Mouse (Mus musculus): ENCODE data around the gene Cdkn1c.

Cdkn1c gene

DNA sequence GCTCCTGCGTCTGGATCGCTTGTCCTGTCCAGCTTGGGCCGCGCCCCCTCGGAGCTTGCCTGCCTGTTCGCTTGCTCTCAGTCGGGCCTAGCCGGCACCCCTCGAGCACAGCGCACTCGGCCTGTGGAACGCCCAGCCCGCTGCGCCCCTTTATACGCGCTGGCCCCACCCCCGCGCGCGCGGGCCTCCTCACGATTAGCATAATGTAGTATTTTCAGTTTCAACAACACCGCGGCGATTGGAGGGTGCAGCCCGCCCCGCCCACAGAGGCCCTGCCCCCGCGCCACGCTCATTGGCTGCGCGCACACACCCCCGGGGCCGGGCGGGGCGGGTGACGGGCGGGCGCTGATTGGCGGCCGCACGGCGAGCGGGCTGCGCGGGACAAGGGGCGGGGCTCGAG lies at the start of gene Cdkn1c:
Gene Cdkn1c (minus strand): TSS at position 177 of the 400 bp plus-strand sequence.
- peak; percentile 87 for DNase-seq (ENCODE audit: low read depth, low spot score)

DNA sequence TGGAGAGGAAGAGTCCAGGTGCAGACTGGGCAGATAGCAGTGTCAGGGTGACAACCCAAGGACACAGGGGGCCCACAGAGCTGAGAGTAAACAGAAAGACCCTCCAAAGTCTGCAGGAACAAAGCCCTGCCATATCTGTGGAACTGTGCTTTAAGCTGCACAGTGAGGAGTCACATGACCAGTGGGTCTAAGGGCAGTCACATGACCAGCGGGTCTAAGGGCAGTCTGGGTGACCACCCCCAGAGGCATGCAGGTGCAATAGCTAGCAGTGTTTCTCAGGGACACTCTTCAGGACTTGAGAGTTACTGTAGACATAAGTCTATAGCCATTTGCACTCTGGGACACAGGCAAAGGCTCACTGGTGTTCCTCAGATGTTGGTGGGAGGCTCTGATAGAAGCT lies 48.7 kb upstream of the Cdkn1c start:
- DNase-seq (ENCODE audit: low read depth, low spot score) = no peak

DNA sequence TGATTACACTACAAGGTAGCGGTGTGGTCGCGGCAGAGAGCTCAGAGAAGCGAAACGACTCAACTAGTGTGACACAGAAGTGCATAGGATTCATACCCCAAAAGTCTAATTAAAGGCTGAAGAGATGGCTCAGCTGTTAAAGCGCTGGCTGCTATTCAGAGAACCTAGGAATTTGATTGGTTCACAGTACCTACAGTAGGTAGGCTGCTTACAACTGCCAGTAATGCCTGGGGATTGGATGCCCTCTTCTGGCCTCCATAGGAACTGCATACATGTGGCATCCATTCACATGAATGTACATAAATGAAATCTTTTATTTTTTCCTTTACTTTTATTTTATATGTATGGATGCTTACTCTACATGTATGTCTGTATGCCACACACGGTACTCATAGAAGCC lies 45.8 kb upstream of the Cdkn1c start:
- no peak for DNase-seq (ENCODE audit: low read depth, low spot score)

DNA sequence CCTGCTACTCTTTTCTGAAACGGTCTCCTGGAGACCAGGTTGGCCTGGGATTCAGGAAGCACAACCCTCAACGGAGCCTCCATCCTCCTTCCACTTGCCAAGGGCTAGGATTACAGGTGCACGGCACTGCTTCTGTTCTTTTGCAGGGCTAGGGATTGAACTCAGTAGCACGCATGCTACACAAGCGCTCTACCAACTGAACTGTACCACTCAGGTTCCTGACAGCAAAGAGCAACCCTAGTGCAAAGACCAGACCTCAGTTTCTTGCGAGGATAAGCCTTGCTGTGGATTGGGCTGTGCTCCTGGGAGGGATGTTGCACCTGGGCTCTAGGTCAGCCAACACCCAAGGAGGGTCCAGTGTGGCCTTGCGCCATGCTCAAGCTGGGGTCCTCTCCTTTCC lies 45.4 kb upstream of the Cdkn1c start:
- no peak for DNase-seq (ENCODE audit: low read depth, low spot score)

DNA sequence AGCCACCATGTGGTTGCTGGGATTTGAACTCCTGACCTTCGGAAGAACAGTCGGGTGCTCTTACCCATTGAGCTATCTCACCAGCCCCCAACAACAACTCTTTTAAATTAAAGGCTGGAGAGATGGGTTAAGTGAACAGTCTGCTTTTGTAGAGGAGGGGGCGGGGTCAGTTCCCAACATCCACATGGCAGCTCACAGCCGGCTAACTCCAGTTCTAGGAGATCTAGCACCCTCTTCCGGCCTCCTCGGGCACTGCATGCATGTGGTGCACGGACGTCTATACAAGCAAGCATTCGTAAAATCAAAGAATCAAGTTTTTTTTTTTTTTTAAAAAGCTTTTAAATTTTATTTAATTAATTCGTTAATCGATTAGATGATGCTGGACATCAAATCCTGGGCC lies 45.0 kb upstream of the Cdkn1c start:
- DNase-seq (ENCODE audit: low read depth, low spot score) = peak; percentile 44

DNA sequence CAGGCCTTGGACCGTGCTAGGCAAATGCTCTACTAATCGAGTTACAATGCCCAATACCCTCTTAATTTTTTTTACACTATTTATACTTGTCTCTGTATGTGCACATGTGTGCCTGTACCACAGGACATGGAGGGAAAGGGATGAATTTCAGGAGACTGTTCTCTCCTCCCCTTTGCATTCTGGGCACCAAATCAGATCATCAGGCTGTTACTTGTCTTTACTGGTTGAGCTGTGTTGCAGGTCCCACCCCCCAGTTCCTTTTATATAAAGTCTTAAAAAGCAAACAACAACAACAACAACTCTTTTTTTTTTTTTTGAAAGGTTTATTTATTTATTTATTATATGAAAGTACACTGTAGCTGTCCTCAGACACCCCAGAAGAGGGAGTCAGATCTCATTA lies 44.6 kb upstream of the Cdkn1c start:
- no peak for DNase-seq (ENCODE audit: low read depth, low spot score)

DNA sequence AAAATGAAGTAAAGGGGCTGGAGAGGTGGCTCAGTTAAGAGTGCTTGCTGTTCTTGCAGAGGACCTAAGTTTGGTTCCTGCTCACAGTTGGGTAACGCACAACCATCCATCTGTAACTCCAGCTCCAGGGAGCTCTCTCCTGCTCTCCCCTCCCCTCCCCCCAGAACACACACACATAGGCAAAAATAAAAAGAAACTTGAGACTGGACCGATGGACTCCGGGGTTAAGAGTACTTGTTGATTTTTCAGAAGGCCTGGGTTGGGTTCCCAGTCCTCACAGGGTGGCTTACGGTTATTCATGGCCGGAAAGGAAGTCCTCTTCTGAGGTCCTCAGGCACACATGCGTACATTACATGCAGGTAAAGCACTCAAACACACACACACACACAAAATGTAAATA lies 43.1 kb upstream of the Cdkn1c start:
- no peak for DNase-seq (ENCODE audit: low read depth, low spot score)

DNA sequence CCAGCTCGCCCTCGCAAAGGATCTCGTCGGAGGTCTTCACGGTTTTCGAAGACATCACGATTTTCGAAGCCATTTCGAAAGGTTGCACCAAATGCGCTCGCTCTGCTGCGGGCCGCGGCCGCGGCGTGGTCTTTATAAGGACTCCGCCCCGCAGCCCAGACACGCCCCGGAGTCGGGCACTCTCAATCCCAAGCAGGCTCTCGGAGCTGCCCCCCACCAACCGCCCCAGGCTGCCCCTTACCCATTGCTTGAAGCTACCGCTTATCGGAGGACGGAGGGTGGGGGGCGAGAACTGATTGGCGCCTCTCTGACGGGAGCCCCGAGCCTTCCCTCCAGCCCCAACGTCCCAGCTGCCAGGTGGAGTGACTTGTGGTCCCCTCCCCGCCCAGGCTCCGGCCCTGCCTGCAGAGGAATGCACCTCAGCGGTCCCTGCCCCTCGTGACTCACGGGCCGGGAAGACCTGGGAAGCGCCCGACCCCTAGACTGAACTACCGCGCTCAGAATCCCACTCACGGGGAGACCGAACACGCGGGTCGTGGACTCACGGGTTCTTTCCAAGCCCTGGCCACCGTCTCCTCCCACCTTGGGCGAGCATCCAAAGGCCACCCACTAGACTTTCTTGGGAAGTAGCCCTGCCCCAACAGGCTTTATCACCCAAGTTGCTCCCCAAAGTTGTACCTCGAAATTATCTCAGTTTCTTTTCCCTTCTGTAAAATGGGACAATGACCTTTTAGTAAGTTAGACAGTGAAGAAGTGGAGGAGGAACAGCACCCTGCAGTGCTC lies 41.8 kb upstream of the Cdkn1c start, which contains the start of gene Phlda2:
Gene Phlda2 (minus strand): TSS at position 733 of the 783 bp plus-strand sequence.
- DNase-seq (ENCODE audit: low read depth, low spot score) = no peak

DNA sequence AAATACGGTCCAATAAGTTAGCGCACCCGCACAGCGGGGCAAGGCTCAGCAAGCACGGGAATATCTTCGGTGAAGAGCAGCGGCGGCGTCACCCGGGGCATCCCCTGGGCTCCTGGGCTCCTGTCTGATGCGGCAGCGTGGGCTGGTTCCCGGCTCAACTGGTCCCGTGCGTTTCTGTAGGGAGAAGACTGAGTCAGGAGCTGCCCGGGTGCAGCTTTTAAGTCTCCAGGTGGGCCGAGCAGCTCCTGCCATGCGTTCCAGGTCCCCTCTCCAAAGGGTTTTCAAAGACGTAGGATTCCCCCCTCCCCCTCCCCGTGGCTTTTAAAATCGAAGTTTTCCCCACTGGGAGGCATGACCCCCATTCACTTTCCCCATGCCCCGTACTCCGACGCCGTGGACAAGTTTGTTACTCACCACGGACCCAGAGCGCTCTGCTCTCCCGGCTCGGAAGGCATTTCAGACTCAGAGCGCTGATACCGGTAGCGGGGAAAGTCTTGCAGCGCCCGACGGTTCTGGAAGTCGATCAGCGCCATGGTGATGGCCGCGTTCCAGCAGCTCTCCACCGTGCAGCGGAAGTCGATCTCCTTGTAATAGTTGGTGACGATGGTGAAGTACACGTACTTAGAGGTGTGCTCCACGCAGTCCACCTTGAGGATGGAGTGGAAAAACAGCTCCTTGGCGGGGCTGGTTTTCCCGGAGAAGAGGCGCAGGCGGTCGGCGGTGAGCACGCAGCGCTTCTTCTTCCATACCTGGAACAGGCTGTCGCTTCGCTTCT lies 41.0 kb upstream of the Cdkn1c start:
- DNase-seq (ENCODE audit: low read depth, low spot score) = no peak

DNA sequence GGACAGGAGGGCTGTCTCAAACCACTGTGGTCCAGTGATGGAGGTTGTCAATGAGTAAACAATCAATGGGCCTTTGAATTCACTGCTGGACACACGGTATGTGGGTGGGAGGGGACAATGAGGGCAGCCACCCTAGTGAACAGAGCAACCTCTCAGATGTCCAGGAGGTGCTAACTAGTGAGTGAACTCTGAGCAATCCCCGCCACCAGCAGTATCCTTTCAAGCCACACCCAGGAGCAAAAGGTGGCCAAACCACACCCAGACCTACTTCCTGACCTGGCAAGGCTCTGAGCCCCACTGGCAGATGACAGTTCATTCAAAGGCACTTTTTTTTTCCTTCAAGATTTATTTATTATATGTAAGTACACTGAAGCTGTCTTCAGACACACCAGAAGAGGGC lies 40.1 kb upstream of the Cdkn1c start:
- no peak for DNase-seq (ENCODE audit: low read depth, low spot score)

DNA sequence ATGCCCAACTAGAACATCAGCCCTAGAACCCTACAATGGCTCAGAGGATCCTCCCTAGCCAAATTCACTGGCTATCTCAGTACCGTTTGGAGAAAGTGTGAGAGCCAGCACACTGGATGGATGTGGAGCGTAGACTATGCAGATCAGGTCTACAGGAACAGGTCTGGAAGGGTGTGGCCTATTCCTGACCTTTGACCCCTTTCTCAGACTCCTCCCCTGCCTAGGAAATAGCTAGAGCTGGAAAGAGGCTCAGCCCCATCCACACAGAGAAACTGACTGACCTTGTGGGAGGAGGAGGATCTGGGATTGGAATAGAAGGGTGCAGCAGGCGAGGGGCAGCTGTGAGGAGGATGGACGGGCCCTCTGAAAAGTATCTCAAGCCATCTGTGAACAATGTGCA lies 37.7 kb upstream of the Cdkn1c start:
- no peak for DNase-seq (ENCODE audit: low read depth, low spot score)

DNA sequence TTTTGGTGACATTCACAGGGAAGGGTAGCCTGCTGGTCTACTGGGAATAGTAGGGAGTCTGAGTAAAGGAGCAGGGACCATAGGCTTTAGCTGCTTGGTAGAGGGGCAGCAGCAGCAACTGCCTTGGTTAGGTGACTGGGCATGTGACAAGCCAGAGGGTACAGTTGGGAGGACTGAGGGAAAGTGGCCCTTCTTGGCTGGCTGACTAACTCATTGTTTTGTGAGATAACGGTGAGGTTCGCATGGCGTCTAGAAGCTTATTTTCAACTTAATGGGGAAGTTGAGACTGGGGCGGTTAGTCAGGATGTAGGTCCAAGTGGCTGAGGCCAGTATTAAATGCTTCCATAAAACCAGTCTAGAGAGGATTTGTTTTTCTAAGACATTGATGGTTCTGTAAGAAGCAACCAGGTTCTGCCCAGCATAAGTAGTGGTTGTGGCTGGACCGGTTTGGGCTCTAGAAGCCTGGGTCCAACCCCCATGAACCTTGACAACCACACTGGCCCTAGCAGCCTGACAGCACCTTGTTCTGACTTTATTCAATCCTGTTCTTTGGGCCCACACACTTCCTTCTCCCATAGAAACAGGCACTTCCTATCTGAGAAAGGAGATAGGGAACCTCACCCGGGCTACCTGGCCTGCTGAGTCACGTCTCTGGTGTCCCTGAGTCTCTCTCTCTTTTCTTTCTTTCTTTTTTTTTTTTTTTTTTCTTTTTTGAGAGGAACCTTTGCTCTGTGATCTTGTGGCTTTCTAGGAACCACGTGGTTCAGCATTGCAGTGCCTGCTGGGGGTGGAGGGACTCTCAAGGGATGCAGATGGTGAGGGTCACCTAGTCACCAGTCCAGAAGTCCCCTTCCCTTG lies 34.5 kb upstream of the Cdkn1c start:
- DNase-seq (ENCODE audit: low read depth, low spot score) = no peak

DNA sequence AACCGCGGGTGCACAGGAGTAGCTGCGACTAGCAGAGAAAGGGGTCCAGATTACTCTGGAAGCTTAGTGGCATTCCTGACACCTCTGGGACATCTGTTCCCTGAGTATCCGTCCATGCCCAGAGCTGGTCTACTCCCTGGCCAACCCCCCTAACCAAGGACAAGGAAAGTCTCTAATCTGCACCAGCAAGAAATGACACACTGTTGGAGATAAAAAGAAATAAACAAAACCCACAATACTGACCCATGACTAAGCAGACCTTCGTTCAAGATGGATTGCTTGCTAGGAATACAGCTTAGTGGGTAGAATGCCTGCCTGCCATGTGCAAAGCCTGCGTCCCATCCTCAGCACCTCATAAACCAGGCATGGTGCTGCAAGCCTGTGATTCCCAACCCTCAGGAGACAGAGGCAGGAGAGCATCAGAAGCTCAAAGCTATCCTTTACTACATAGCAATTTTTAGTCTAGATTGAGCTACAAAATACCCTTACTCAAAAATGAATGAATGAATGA lies 32.8 kb upstream of the Cdkn1c start:
- DNase-seq (ENCODE audit: low read depth, low spot score) = no peak

DNA sequence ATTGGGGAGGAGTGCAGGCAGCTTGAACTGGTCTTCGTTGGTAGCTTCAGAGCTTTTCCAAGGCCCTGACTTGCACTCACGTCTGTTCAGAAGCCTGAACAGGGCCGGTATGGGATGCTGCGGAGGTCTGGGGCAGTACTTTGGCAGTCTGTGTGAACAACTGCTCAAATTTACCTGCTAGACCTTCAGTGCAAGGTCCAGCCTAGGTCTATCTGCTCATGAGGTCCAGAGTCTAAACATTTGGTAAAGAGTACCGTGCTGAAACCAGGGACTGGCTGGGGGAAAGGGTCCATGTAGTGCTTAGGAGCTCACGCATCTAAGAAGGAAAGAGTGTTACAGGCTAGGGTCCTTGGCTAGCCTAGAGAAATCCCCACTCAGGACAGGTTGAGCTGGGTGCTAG lies 28.9 kb upstream of the Cdkn1c start:
- DNase-seq (ENCODE audit: low read depth, low spot score) = no peak

DNA sequence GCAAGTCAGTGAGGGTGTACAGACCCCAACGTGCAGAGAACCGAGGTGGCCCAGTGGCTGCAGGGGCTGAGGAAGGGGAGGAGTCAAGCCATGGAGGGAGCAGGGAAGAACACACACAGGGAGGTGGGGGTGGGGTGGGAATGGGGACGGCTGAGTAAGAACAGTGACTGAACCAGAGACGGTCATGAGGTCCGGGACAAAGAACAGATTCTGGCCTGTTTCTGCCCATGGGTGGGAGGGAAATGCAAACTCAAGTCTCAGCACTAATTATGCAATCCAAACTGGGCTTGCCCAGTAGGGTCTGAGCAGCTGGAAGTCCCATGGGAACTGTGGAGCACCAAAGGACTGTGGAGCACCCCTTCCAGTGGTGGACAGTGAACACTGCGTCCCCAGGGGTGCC lies 21.7 kb upstream of the Cdkn1c start:
- DNase-seq (ENCODE audit: low read depth, low spot score) = no peak

DNA sequence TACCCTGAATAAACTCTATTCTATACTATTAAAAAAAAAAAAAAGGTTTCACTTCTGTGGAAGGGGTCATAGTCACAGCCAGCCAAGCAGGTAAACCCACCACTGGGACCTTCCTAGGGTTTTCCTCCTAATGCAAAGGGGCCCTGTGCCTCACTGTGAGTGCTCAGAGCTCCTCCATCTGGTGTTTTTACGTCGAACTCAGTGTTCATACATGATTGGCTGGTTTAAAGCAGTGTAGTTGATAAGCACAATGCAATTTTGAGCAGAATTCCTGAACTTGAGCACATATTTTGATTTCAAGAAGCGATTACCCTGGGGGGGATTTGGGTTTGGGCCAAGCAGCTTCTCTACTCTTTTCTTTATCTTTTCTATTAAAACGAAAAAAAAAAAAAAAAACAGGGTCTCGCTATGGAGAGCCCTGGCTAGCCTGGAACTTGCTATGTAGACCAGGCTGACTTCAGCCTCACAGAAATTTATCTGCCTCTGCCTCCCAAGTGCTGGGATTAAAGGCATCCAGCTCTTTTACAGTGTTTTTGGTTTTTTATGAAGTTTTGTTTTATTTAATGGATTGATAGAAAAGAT lies 21.0 kb upstream of the Cdkn1c start:
- DNase-seq (ENCODE audit: low read depth, low spot score) = no peak

DNA sequence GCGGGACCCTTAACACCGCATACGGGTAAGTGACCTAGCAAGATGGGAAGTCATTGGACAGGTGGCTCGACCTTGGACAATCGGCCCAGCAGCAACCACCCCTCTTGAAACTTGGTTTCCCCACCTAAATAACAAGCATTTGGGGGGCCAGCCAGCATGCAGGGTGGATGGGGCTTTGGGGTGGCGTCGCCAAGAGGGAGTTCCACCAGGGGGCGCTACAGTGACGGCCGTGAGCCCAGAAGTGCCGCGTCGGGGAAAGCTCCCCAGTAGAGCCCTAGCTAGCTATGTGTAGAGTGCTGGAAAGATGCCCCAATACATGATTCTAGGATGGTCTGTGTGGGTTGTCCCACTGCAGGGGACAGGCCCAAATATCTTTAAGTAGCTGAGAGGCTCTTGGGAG lies 19.6 kb upstream of the Cdkn1c start:
- DNase-seq (ENCODE audit: low read depth, low spot score) = no peak

DNA sequence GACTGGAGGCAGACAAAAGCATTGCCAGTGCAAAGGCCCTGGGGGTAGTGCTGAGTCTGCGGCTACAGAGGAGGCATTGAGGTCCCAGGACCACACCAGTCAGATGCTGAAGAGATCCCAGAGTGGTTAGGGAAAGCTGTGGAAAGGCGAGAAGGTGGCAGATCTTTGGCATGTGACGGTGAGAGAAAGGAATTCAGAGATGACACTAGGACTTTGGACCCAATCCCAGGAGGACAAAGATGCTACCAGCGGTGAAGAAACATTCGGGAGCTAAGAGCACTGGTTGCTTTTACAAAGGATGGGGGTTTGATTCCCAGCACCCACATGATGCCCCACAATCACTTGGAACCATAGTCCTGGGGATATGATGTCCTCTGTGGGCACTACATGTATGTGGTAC lies 16.9 kb upstream of the Cdkn1c start:
- no peak for DNase-seq (ENCODE audit: low read depth, low spot score)

DNA sequence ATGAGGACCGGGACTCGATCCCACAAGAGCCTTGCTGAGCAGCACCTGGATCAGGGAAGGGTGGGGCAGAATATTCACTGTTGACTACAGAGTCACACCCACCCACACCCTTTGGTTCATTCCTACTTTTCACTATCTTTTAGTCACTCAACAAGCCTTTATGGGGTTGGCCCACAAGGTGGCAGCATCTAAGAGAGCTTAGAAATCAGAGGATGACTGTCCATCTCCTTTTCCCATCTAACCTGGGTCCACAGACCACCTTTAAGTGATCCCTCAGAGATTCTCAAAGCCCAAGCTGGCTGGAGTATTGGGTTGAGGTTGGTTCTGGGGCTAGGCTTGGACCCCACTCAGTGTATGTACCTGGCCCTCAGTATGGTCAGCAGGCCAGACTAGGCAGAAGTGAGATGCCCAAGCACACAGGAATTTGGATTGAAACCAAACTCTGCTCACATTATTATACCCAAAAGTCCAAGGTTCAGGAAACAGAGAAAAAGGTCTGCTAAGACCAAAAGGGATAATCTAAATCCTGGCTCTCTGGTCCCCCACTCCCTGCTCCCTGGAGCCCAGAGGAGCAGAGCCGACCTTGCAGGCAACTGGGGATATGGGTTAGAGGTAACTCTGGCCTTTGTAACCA lies 16.0 kb upstream of the Cdkn1c start:
- DNase-seq (ENCODE audit: low read depth, low spot score) = no peak

DNA sequence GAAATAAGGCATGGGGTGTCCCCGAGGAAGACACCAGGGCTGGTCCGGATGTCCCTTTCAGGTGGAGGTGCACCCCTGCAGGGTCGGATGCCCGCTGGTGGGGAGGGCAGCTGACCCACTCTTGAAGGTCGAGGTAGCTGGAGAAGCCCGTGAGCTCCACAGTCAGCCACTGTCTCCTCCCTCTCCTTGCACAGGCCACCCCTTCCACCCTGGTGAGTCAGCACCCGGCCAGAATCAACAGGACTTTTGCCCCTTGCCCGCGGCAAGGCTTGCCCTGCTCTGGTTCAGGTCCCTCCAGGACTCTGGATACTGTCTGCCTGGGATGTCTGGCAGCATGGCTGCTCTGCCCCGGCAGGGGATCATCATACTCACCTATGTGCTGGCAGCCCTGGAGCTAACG lies 15.0 kb upstream of the Cdkn1c start:
- DNase-seq (ENCODE audit: low read depth, low spot score) = no peak

DNA sequence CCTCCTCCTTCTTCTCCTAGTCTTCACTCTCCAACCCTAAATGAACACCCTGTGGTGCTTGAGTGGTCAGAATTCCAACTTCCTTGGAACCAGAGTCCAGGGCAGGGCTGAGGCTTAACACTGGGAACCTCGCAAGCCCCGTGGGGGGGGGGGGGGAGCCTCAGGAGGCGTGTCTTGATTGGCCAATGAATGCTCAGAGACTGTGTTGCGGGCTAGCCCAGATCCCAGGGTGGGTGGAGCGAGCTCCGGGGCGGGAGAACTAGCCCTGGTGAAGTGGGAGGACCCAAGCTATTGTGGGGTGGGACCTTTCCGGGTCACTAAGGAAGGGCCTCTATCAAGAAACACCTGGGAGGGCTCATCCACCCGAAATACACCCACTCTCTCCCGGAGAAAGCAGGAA lies 14.0 kb upstream of the Cdkn1c start:
- DNase-seq (ENCODE audit: low read depth, low spot score) = no peak

Data from embryo, embryonic 11.5 days (tissue).